Mouse (Mus musculus) heart, embryonic 10.5 days (tissue): Measurements from ENCODE around the gene Zfp872. TPM values are rescaled to one million over a fixed set of nuclear protein-coding genes. Genes with fewer than 3 reads are reported as not detected.

Experiments used
- polyA plus RNA-seq: library from polyadenylated mRNA; unstranded; fragments of >200 nt; fragmentation: Nextera tagmentation; extraction: Ambion mirVana; gene quantifications from 2 replicates; pipeline ENCODE4 v1.2.1, GENCODE M21; 2016

Gene Zfp872
- polyA plus RNA-seq, 1 experiment from 2014 or later = 0.11 TPM

Other genes starting within 250 kb of the Zfp872 start
- gene Swsap1, start 232.3 kb upstream of the Zfp872 start, polyA plus RNA-seq = 5.7 and 6.9 TPM in 2 replicates
- 25.0 and 25.9 TPM in 2 replicates for gene Epor, start 224.6 kb upstream of the Zfp872 start, polyA plus RNA-seq
- 1.8 and 2.3 TPM in 2 replicates for gene Rgl3, start 198.6 kb upstream of the Zfp872 start, polyA plus RNA-seq
- gene Ccdc151, start 185.5 kb upstream of the Zfp872 start, polyA plus RNA-seq = 0.20 and 0.75 TPM in 2 replicates
- gene Prkcsh, start 185.3 kb upstream of the Zfp872 start, polyA plus RNA-seq = 89.8 and 106 TPM in 2 replicates
- gene Elavl3, start 136.1 kb upstream of the Zfp872 start, polyA plus RNA-seq = 0.15 and 0.29 TPM in 2 replicates
- gene Gm49318, start 116.8 kb upstream of the Zfp872 start, polyA plus RNA-seq = not detected in 2 replicates
- gene Zfp653, start 116.7 kb upstream of the Zfp872 start, polyA plus RNA-seq = 9.6 and 10.8 TPM in 2 replicates
- gene Ecsit, start 102.7 kb upstream of the Zfp872 start, polyA plus RNA-seq = 58.4 and 65.6 TPM in 2 replicates
- gene Cnn1, start 88.9 kb upstream of the Zfp872 start, polyA plus RNA-seq = 246 and 375 TPM in 2 replicates
- gene Elof1, start 70.9 kb upstream of the Zfp872 start, polyA plus RNA-seq = 149 and 176 TPM in 2 replicates
- gene Acp5, start 52.4 kb upstream of the Zfp872 start, polyA plus RNA-seq = 62.3 and 67.2 TPM in 2 replicates
- gene Pigyl, start 31.2 kb upstream of the Zfp872 start, polyA plus RNA-seq = 44.7 and 60.3 TPM in 2 replicates
- gene Zfp809, start 37.6 kb downstream of the Zfp872 start, polyA plus RNA-seq = 17.2 and 19.2 TPM in 2 replicates
- gene Zfp599, start 71.8 kb downstream of the Zfp872 start, polyA plus RNA-seq = 5.1 and 5.4 TPM in 2 replicates
- gene Zfp810, start 119.6 kb downstream of the Zfp872 start, polyA plus RNA-seq = 17.2 and 19.9 TPM in 2 replicates
- gene Anln, start 201.1 kb downstream of the Zfp872 start, polyA plus RNA-seq = 45.7 and 56.3 TPM in 2 replicates
- 3.3 and 4.6 TPM in 2 replicates for gene 9530077C05Rik, start 223.4 kb downstream of the Zfp872 start, polyA plus RNA-seq